Mouse (Mus musculus) limb, embryonic 11.5 days (tissue): ENCODE measurements around the gene Scnm1. TPM values are rescaled to one million over a fixed set of nuclear protein-coding genes. Genes with fewer than 3 reads are reported as not detected.
A peak's percentile ranks its signal among the peaks of the same experiment; 100 is the strongest.

ENCODE experiments used
- ATAC-seq: fragments of 200-750 bp; cut with Nextera tagmentation; 2 replicates; pipeline ENCODE4 v1.8.0; 2017; ENCODE audit warnings: low read depth; ENCODE audit not compliant: insufficient number of reproducible peaks, low FRiP score, low TSS enrichment
- DNase-seq: peaks from one replicate; pipeline ENCODE4 v3.0.0-alpha.2; 2015; ENCODE audit warnings: low spot score
- H3K27ac ChIP-seq: fragments of 300-500 bp; sonication (generic); replicated peaks from 2 replicates; pipeline ENCODE4 v1.5.1; 2014; ENCODE audit warnings: low read depth, mild to moderate bottlenecking, low read length
- H3K27me3 ChIP-seq: fragments of 300-500 bp; sonication (generic); 2 replicates; pipeline ENCODE4 v1.6.1; 2014; ENCODE audit warnings: mild to moderate bottlenecking, low read length, mixed read lengths; ENCODE audit not compliant: control insufficient read depth, insufficient read depth
- H3K36me3 ChIP-seq: fragments of 300-500 bp; sonication (generic); 2 replicates; pipeline ENCODE4 v1.6.1; 2014; ENCODE audit warnings: mild to moderate bottlenecking, low read length, moderate library complexity, mixed read lengths; ENCODE audit not compliant: control insufficient read depth, insufficient read depth
- H3K4me1 ChIP-seq: fragments of 300-500 bp; sonication (generic); 2 replicates; pipeline ENCODE4 v1.6.1; 2014; ENCODE audit warnings: low read length, mixed read lengths; ENCODE audit not compliant: control insufficient read depth, insufficient read depth
- H3K4me2 ChIP-seq: fragments of 300-500 bp; sonication (generic); 2 replicates; pipeline ENCODE4 v1.6.1; 2014; ENCODE audit warnings: low read depth, mild to moderate bottlenecking, moderate library complexity; ENCODE audit not compliant: severe bottlenecking
- H3K4me3 ChIP-seq: fragments of 300-500 bp; sonication (generic); 2 replicates; pipeline ENCODE4 v1.5.1; 2014; ENCODE audit warnings: low read depth, low read length
- H3K9ac ChIP-seq: fragments of 300-500 bp; sonication (generic); 2 replicates; pipeline ENCODE4 v1.6.1; 2014; ENCODE audit warnings: mild to moderate bottlenecking, low read length
- H3K9me3 ChIP-seq: fragments of 300-500 bp; sonication (generic); 2 replicates; pipeline ENCODE4 v1.6.1; 2016; ENCODE audit warnings: low read length; ENCODE audit not compliant: control insufficient read depth
- WGBS: fragments of 180-500 bp; shearing (Covaris S2); extraction: QIAGEN DNeasy Blood & Tissue Kit; methylation state at CpG from one replicate; pipeline ENCODE4 v1.1.7; 2014; 5-methylcytosine and 5-hydroxymethylcytosine counted together
- polyA plus RNA-seq: library from polyadenylated mRNA; unstranded; fragments of >200 nt; fragmentation: Nextera tagmentation; extraction: Ambion mirVana; gene quantifications from 2 replicates; pipeline ENCODE4 v1.2.1, GENCODE M21; 2014

Scnm1 gene
- polyA plus RNA-seq, 1 experiment from 2014 or later = 76.8 TPM

DNA sequence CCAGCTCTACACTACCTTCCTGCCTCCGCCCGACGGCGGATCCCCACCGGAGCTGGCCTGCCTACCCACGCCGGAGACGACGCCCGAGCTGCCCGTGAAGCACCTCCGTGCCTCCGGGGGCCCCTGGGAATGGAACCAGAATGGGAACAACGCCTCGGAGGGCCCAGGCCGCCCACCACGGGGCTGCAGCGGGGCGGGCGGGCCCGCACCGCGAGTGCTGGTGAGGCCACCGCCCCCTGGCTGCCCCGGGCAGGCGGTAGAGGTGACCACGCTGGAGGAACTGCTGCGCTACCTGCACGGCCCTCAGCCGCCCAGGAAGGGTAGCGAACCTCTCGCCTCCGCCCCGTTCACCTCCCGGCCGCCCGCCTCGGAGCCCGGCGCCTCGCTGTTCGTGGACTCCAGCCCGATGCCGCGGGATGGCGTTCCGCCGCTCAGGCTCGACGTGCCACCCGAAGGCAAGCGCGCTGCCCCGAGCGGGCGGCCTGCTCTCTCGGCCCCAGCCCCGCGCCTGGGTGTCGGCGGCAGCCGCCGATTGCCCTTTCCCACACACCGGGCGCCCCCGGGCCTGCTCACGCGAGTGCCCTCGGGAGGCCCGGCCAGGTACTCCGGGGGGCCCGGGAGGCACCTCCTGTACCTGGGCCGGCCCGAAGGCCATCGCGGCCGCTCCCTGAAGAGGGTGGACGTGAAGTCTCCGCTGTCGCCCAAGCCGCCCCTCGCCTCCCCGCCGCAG, 38.9 kb upstream of the Scnm1 start:
- Histone ChIP-seq H3K27ac (no peak overlapping the region), H3K36me3 (peaks cover 20% of the 10 kb centered on the region), H3K9me3 (no peaks in the 10 kb centered on the region), H3K27me3 (peaks cover 37% of the 10 kb centered on the region), H3K4me2 (peak overlapping the region; percentile 44; the same call in 1 of the 2 replicates), H3K9ac (no peak overlapping the region; the same call in 1 of the 2 replicates), H3K4me1 (peaks cover 5% of the 10 kb centered on the region; the same call in 1 of the 2 replicates), H3K4me3 (peak overlapping the region; percentile 11; the same call in 1 of the 2 replicates)
- ATAC-seq (no peak), DNase-seq (peak; percentile 63)
- WGBS = 13% methylated on average over 73 of the region's 84 CpGs

DNA sequence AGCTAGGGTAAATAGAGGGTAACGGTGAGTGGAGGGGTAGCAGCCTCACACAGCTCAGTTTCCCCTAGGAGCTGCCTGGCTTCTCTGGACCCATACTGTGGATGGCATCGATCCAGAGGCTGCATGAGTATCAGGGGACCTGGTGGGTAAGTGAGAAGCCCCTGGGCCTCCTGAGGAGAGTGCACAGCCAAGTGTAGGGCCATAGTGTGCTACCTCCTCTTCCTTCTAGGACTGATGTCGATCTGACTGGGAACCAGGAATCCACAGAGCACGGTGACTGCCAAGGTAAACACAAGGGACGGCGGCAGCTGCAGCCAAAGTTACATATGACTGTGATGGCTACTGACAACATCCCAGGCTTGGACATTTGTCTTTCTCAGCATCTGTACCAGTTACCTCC, 37.3 kb upstream of the Scnm1 start:
- no peaks in the 10 kb centered on the region for H3K9me3 ChIP-seq
- ATAC-seq (no peak), DNase-seq (no peak)
- H3K4me2 ChIP-seq = no peak overlapping the region
- peaks cover 22% of the 10 kb centered on the region for H3K36me3 ChIP-seq
- peaks cover 37% of the 10 kb centered on the region for H3K27me3 ChIP-seq
- 90% methylated on average over 6 of the region's 6 CpGs for WGBS
- no peak overlapping the region for H3K9ac ChIP-seq
- no peak overlapping the region for H3K4me3 ChIP-seq
- peaks cover 5% of the 10 kb centered on the region; the same call in 1 of the 2 replicates for H3K4me1 ChIP-seq
- H3K27ac ChIP-seq = no peak overlapping the region

GRCm38 (mm10) chr3:95169996-95170395, 36.2 kb upstream of the Scnm1 start:
- no peak overlapping the region for H3K9ac ChIP-seq
- peaks cover 37% of the 10 kb centered on the region for H3K27me3 ChIP-seq
- WGBS = 91% methylated on average over 10 of the region's 10 CpGs
- H3K4me2 ChIP-seq = no peak overlapping the region
- no peak overlapping the region for H3K4me3 ChIP-seq
- H3K9me3 ChIP-seq = no peaks in the 10 kb centered on the region
- H3K36me3 ChIP-seq = peaks cover 23% of the 10 kb centered on the region
- ATAC-seq = no peak
- no peak for DNase-seq
- H3K4me1 ChIP-seq = peaks cover 5% of the 10 kb centered on the region; the same call in 1 of the 2 replicates
- H3K27ac ChIP-seq = no peak overlapping the region

GRCm38 (mm10) chr3:95164840-95165239, 31.0 kb upstream of the Scnm1 start:
- Histone ChIP-seq H3K9ac (no peak overlapping the region), H3K27ac (no peak overlapping the region), H3K4me1 (peaks cover 4% of the 10 kb centered on the region; the same call in 1 of the 2 replicates), H3K9me3 (no peaks in the 10 kb centered on the region), H3K36me3 (peaks cover 3% of the 10 kb centered on the region; the same call in 1 of the 2 replicates), H3K4me3 (no peak overlapping the region), H3K4me2 (no peak overlapping the region), H3K27me3 (peaks cover 1% of the 10 kb centered on the region)
- no peak for DNase-seq
- WGBS = 82% methylated on average over 5 of the region's 5 CpGs
- no peak for ATAC-seq

DNA sequence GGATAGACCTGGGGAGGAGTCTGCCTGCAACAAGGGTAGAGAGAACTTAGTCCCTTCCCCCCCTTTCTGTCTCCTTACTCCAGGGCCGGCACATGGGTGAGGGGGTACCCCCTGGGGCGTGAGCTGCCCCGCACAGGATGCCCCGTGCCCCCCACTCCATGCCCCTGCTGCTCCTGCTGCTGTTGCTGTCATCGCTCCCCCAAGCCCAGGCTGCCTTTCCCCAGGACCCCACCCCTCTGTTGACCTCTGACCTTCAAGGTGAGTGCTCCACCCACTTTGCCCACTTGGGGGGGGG, 30.4 kb upstream of the Scnm1 start:
- DNase-seq = no peak

GRCm38 (mm10) chr3:95163419-95164255, 29.8 kb upstream of the Scnm1 start:
- DNase-seq (no peak), ATAC-seq (no peak)
- no peak overlapping the region for H3K4me3 ChIP-seq
- peaks cover 10% of the 10 kb centered on the region for H3K4me1 ChIP-seq
- no peaks in the 10 kb centered on the region for H3K27me3 ChIP-seq
- no peaks in the 10 kb centered on the region for H3K9me3 ChIP-seq
- no peak overlapping the region for H3K27ac ChIP-seq
- WGBS = 48% methylated on average over 11 of the region's 11 CpGs
- no peak overlapping the region for H3K4me2 ChIP-seq
- peaks cover 2% of the 10 kb centered on the region; the same call in 1 of the 2 replicates for H3K36me3 ChIP-seq
- H3K9ac ChIP-seq = no peak overlapping the region

More for the DNA sequence above, 30.4 kb upstream of the Scnm1 start:
- no peak overlapping the region for H3K4me3 ChIP-seq
- H3K9me3 ChIP-seq = no peaks in the 10 kb centered on the region
- H3K27me3 ChIP-seq = no peaks in the 10 kb centered on the region
- no peak overlapping the region for H3K27ac ChIP-seq
- no peak overlapping the region for H3K4me2 ChIP-seq
- 65% methylated on average over 5 of the region's 5 CpGs for WGBS
- ATAC-seq = no peak
- no peak overlapping the region for H3K9ac ChIP-seq
- H3K36me3 ChIP-seq = peaks cover 2% of the 10 kb centered on the region; the same call in 1 of the 2 replicates
- H3K4me1 ChIP-seq = peaks cover 10% of the 10 kb centered on the region

GRCm38 (mm10) chr3:95162345-95162628, 28.5 kb upstream of the Scnm1 start:
- H3K27me3 ChIP-seq = no peaks in the 10 kb centered on the region
- peak overlapping the region; percentile 82 for H3K4me3 ChIP-seq
- WGBS = 64% methylated on average over 2 of the region's 2 CpGs
- no peak overlapping the region for H3K27ac ChIP-seq
- ATAC-seq (no peak), DNase-seq (no peak)
- H3K4me2 ChIP-seq = peak overlapping the region; percentile 82
- H3K9ac ChIP-seq = no peak overlapping the region; the same call in 1 of the 2 replicates
- H3K9me3 ChIP-seq = no peaks in the 10 kb centered on the region
- peaks cover 10% of the 10 kb centered on the region for H3K4me1 ChIP-seq
- H3K36me3 ChIP-seq = peaks cover 2% of the 10 kb centered on the region; the same call in 1 of the 2 replicates

DNA sequence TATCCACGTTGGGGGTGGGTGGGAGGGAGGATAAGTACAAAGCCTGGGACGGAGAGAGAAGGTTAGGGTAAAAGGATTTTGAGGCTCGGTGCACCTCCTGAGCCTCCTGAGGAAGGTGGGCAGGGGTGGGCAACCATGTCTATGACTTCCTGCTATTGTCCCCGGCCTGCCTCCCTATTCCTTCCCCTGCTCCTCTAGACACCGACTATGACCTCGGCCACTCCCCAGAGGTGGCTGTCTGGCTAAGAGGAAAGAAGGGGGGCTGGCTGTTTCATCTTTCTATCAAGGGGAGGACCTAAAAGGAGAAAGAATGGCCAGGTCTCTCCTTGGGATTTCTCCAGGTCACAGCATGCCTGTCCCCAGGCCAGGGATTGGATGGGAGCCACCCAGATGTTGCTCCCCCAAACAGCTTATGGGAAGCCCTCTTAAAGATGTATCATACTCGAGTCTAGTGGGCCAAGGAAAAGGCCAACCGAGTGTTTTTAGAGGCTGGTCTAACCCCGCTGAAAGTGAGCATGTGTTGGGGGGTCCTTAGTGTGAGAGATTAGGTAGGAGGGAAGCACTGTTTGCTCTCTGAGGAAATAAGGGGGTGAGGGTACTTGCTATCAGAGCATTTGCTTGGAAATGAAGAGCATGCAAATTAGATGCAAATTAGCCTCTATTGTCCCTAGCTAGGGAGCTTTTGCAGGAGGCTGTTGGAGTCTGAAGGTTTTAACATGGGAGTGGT, 28.0 kb upstream of the Scnm1 start:
- H3K4me3 ChIP-seq = peak overlapping the region; percentile 82
- H3K9ac ChIP-seq = peak overlapping the region; percentile 83
- 5% methylated on average over 9 of the region's 9 CpGs for WGBS
- no peak overlapping the region for H3K27ac ChIP-seq
- peak overlapping the region; percentile 82 for H3K4me2 ChIP-seq
- no peaks in the 10 kb centered on the region for H3K27me3 ChIP-seq
- no peaks in the 10 kb centered on the region for H3K9me3 ChIP-seq
- H3K4me1 ChIP-seq = peaks cover 10% of the 10 kb centered on the region
- DNase-seq (no peak), ATAC-seq (no peak)
- peaks cover 2% of the 10 kb centered on the region; the same call in 1 of the 2 replicates for H3K36me3 ChIP-seq
